Mouse (Mus musculus): ENCODE data around the gene Pla2g4b. TPM values are rescaled to one million over a fixed set of nuclear protein-coding genes. Genes with fewer than 3 reads are reported as not detected.

Gene Pla2g4b
- 1 to 10 TPM; 3.6 to 3.7 TPM for total RNA-seq (2021)
- long read RNA-seq, experiment 1, partial matches to known transcripts, result 2 of 2 reads
- long read RNA-seq, experiment 1, other reads (novel, unspliced or antisense), result 0 of 2 reads
- long read RNA-seq, experiment 2, result 0 reads

GRCm38 (mm10) chr2:120032726-120033467 is at the start of gene Pla2g4b:
Pla2g4b (plus strand) TSS chr2:120033417.
- DNase-seq (ENCODE audit: low spot score in 2 of 2), result no peak

GRCm38 (mm10) chr2:119985871-119986270 is 47.3 kb upstream of the Pla2g4b start:
- no peak for DNase-seq (ENCODE audit: low spot score in 2 of 2)

GRCm38 (mm10) chr2:119986369-119986768 is 46.8 kb upstream of the Pla2g4b start:
- DNase-seq (ENCODE audit: low spot score in 2 of 2), result no peak

GRCm38 (mm10) chr2:119987441-119987840 is 45.8 kb upstream of the Pla2g4b start:
- DNase-seq (ENCODE audit: low spot score in 2 of 2), result no peak

- DNase-seq (ENCODE audit: low spot score in 2 of 2), result no peak
These were observed 44.3 kb upstream of the Pla2g4b start for GRCm38 (mm10) chr2:119988952-119989351.

- DNase-seq (ENCODE audit: low spot score in 2 of 2), result no peak
These were observed 42.3 kb upstream of the Pla2g4b start for GRCm38 (mm10) chr2:119990881-119991280.

GRCm38 (mm10) chr2:119992349-119992748 is 40.9 kb upstream of the Pla2g4b start:
- no peak for DNase-seq (ENCODE audit: low spot score in 2 of 2)

GRCm38 (mm10) chr2:119993515-119993914 is 39.7 kb upstream of the Pla2g4b start:
- DNase-seq (ENCODE audit: low spot score in 2 of 2), result no peak

GRCm38 (mm10) chr2:119994839-119995238 is 38.4 kb upstream of the Pla2g4b start:
- DNase-seq (ENCODE audit: low spot score in 2 of 2), result no peak

- no peak for DNase-seq (ENCODE audit: low spot score in 2 of 2)
These were observed 37.6 kb upstream of the Pla2g4b start for GRCm38 (mm10) chr2:119995391-119996281.

- DNase-seq (ENCODE audit: low spot score in 2 of 2), result no peak
These were observed 35.9 kb upstream of the Pla2g4b start for GRCm38 (mm10) chr2:119997354-119997753.

GRCm38 (mm10) chr2:119999731-120000130 is 33.5 kb upstream of the Pla2g4b start:
- no peak for DNase-seq (ENCODE audit: low spot score in 2 of 2)

GRCm38 (mm10) chr2:120000882-120001584 is 32.2 kb upstream of the Pla2g4b start:
- DNase-seq (ENCODE audit: low spot score in 2 of 2), result no peak

- no peak for DNase-seq (ENCODE audit: low spot score in 2 of 2)
These were observed 31.3 kb upstream of the Pla2g4b start for GRCm38 (mm10) chr2:120001956-120002355.

- no peak for DNase-seq (ENCODE audit: low spot score in 2 of 2)
These were observed 29.2 kb upstream of the Pla2g4b start for GRCm38 (mm10) chr2:120003970-120004369.

- DNase-seq (ENCODE audit: low spot score in 2 of 2), result no peak
These were observed 26.5 kb upstream of the Pla2g4b start for GRCm38 (mm10) chr2:120006696-120007095.

- DNase-seq (ENCODE audit: low spot score in 2 of 2), result no peak
These were observed 25.5 kb upstream of the Pla2g4b start for GRCm38 (mm10) chr2:120007680-120008210.

- no peak for DNase-seq (ENCODE audit: low spot score in 2 of 2)
These were observed 24.5 kb upstream of the Pla2g4b start for GRCm38 (mm10) chr2:120008672-120009071.

GRCm38 (mm10) chr2:120011462-120012200 is 21.6 kb upstream of the Pla2g4b start:
- no peak for DNase-seq (ENCODE audit: low spot score in 2 of 2)

- no peak for DNase-seq (ENCODE audit: low spot score in 2 of 2)
These were observed 20.3 kb upstream of the Pla2g4b start for GRCm38 (mm10) chr2:120012924-120013323.
